Mouse (Mus musculus) liver, embryonic 18 days (tissue): ENCODE data around the gene Zfp619. TPM values are rescaled to one million over a fixed set of nuclear protein-coding genes. Genes with fewer than 3 reads are reported as not detected.

ENCODE experiments used
- polyA plus RNA-seq: library from polyadenylated mRNA; depleted of rRNA; stranded (reverse); fragments of >200 nt; gene quantifications from 2 replicates; pipeline ENCODE4 v1.2.3, GENCODE M21; 2012; rRNA removed

Gene Zfp619
- 0.37 TPM in 2 replicates for polyA plus RNA-seq

DNA sequence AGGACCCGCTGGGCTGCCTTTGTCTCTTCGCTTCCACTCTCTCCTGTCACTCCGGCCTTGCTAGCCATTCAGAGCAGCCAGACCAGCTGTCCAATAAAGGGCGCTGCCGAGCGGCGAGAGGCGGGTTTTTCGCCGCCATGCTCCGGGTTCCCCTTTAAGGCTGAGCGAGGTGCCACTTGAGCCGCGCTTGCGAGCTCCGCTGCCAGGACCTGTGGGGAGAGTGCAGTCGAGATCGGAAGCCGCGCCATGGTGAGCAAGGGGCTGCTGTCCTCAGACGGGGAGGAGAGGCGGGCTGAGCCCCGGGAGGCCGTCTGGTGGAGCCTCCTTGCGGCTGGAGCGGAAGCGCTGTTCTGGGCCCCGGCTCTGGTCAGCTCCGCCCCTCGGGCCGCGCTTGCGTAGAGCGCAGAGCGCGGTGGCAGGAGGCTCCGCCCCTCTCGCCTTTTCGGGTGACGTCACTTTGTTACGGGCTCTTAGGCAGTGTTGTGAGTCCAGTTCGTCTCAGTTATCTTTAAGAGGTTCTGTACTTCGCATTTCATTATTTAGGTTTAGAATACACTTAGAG lies at the start of gene Zfp619:
Zfp619 (plus strand) TSS at position 151 of the 562 bp plus-strand sequence.

Other genes starting within 250 kb of the Zfp619 start
- gene Gm5114, start 104.6 kb upstream of the Zfp619 start, polyA plus RNA-seq: not detected in 2 replicates